Comparison of ENCODE assay signal across 8 mouse cellular contexts in the genomic region with DNA sequence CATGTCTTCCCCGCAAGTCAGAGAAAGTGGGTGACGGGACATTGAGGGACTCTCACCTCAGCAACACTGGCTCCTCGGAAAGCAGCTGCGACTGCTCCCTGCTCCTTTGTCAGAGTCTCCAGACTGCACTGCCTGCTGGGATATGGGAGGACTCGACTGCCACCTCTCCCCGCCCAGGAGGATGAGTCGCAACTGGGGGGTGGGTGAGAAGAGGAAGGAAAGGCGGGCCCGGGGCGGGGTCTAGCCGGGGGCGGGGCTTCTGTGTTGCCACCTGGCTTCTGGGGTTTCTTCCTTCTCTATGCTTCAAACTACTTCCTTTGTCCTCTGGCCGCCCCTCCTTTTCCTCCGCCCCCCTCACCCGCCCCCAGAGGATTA. TPM values are rescaled to one million over a fixed set of nuclear protein-coding genes. Genes with fewer than 3 reads are reported as not detected.
A peak's percentile ranks its signal among the peaks of the same experiment; 100 is the strongest.
DNase-seq lines count a peak whose midpoint lies in the region; ATAC-seq and TF ChIP-seq lines count a peak whose summit lies in the region.

A gene (minus strand): TSS at position 137 of the 375 bp plus-strand sequence.

- H3K4me1 ChIP-seq in forebrain, embryonic 12.5 days, result no peaks in the 10 kb centered on the region
- H3K4me1 ChIP-seq in heart, postnatal 0 days (ENCODE audit: control insufficient read depth, insufficient read depth), result no peaks in the 10 kb centered on the region
- peaks cover 11% of the 10 kb centered on the region for H3K4me1 ChIP-seq in liver, embryonic 16.5 days (ENCODE audit: control insufficient read depth, low read depth, low read length)
- H3K4me1 ChIP-seq in neural tube, embryonic 13.5 days (replicated peaks), result peaks cover 9% of the 10 kb centered on the region; the same call in 1 of the 2 replicates
- peaks cover 5% of the 10 kb centered on the region; the same call in 1 of the 2 replicates for H3K4me1 ChIP-seq in testis, adult 2 months (ENCODE audit: control insufficient read depth, insufficient read depth, low read length)

- 12% methylated on average over 7 of the region's 15 CpGs for WGBS in forebrain, embryonic 12.5 days
- 14% methylated on average over 14 of the region's 15 CpGs for WGBS in heart, postnatal 0 days
- WGBS in liver, embryonic 16.5 days (ENCODE audit: insufficient replicate concordance), result 20% methylated on average over 14 of the region's 15 CpGs
- WGBS in neural tube, embryonic 13.5 days, result 24% methylated on average over 13 of the region's 15 CpGs

- no peak for TF ChIP-seq EP300 in heart, postnatal 0 days (IDR thresholded peaks at IDR 0.05; ENCODE audit: low read depth)

- DNase-seq in CD8-positive naive resting alpha-beta T cell, adult 2 months (ENCODE audit: low read depth in 2 of 2, low spot score in 2 of 2), result peak; percentile 79 to 89
- peak; percentile 69 for DNase-seq in c-Kit-positive CD71-negative TER-119-negative erythroid progenitor cells, embryonic 14.5 days (ENCODE audit: low read depth)
- peak; percentile 84 for DNase-seq in heart, postnatal 0 days (ENCODE audit: low spot score)
- DNase-seq in kidney, postnatal 4 days, result peak; percentile 93 to 95

- peak within 1 kb of the TSS; percentile 58 for H3K4me2 ChIP-seq in forebrain, embryonic 12.5 days
- peak within 1 kb of the TSS; percentile 81 for H3K4me2 ChIP-seq in heart, postnatal 0 days (ENCODE audit: low read depth, low read length)
- H3K4me2 ChIP-seq in liver, embryonic 16.5 days (ENCODE audit: low read depth, low read length), result peak within 1 kb of the TSS; percentile 58
- H3K4me2 ChIP-seq in neural tube, embryonic 13.5 days, result peak within 1 kb of the TSS; percentile 58

- peak; percentile 97 for ATAC-seq in forebrain, embryonic 12.5 days (ENCODE audit: low FRiP score)
- ATAC-seq in heart, postnatal 0 days (ENCODE audit: insufficient read depth, low read depth), result peak; percentile 96
- ATAC-seq in liver, embryonic 16.5 days (ENCODE audit: low read depth), result peak; percentile 87
- ATAC-seq in neural tube, embryonic 13.5 days (ENCODE audit: low read depth), result peak; percentile 99

- peak within 1 kb of the TSS; percentile 69 for H3K9ac ChIP-seq in forebrain, embryonic 12.5 days
- peak within 1 kb of the TSS; percentile 78 for H3K9ac ChIP-seq in heart, postnatal 0 days (replicated peaks; ENCODE audit: low read depth, low read length)
- peak within 1 kb of the TSS; percentile 87 for H3K9ac ChIP-seq in liver, embryonic 16.5 days (ENCODE audit: low read depth, low read length)
- peak within 1 kb of the TSS; percentile 79 for H3K9ac ChIP-seq in neural tube, embryonic 13.5 days

- peak within 1 kb of the TSS; percentile 57 for H3K4me3 ChIP-seq in forebrain, embryonic 12.5 days (replicated peaks)
- H3K4me3 ChIP-seq in heart, postnatal 0 days (ENCODE audit: low read depth, low read length), result peak within 1 kb of the TSS; percentile 75
- H3K4me3 ChIP-seq in liver, embryonic 16.5 days (ENCODE audit: low read depth, low read length), result peak within 1 kb of the TSS; percentile 78
- H3K4me3 ChIP-seq in neural tube, embryonic 13.5 days, result peak within 1 kb of the TSS; percentile 61
- peak within 1 kb of the TSS; percentile 77 for H3K4me3 ChIP-seq in testis, adult 2 months (ENCODE audit: control insufficient read depth, low read depth, low read length)

- no peaks in the 10 kb centered on the region for H3K9me3 ChIP-seq in forebrain, embryonic 12.5 days
- H3K9me3 ChIP-seq in heart, postnatal 0 days (replicated peaks; ENCODE audit: control insufficient read depth, low read length), result no peaks in the 10 kb centered on the region
- H3K9me3 ChIP-seq in liver, embryonic 16.5 days (replicated peaks; ENCODE audit: control insufficient read depth, low read length), result no peaks in the 10 kb centered on the region
- no peaks in the 10 kb centered on the region for H3K9me3 ChIP-seq in neural tube, embryonic 13.5 days

- TF ChIP-seq CTCF in heart, postnatal 0 days (IDR thresholded peaks at IDR 0.05; ENCODE audit: low read depth), result 0 out of 2 replicates have a peak, but pooled peaks have one; percentile 4
- no peak for TF ChIP-seq CTCF in testis, adult 2 months (IDR thresholded peaks at IDR 0.05; ENCODE audit: control insufficient read depth, insufficient read depth, insufficient replicate concordance, low read depth, low read length)

- TF ChIP-seq POLR2A in testis, adult 2 months (IDR thresholded peaks at IDR 0.05; ENCODE audit: control insufficient read depth, low read depth, low read length), result peak; percentile 75; the same call in 1 of the 2 replicates

- H3K27me3 ChIP-seq in forebrain, embryonic 12.5 days, result no peaks in the 10 kb centered on the region
- H3K27me3 ChIP-seq in heart, postnatal 0 days (ENCODE audit: control insufficient read depth, insufficient read depth, low read length), result no peaks in the 10 kb centered on the region
- H3K27me3 ChIP-seq in liver, embryonic 16.5 days (ENCODE audit: control insufficient read depth, insufficient read depth, low read depth, low read length), result no peaks in the 10 kb centered on the region
- no peaks in the 10 kb centered on the region for H3K27me3 ChIP-seq in neural tube, embryonic 13.5 days
- H3K27me3 ChIP-seq in testis, adult 2 months (ENCODE audit: control insufficient read depth, insufficient read depth, low read length), result no peaks in the 10 kb centered on the region

- no peaks in the 10 kb centered on the region for H3K36me3 ChIP-seq in forebrain, embryonic 12.5 days (replicated peaks)
- no peaks in the 10 kb centered on the region for H3K36me3 ChIP-seq in heart, postnatal 0 days (replicated peaks; ENCODE audit: control insufficient read depth, insufficient read depth, low read length)
- H3K36me3 ChIP-seq in liver, embryonic 16.5 days (ENCODE audit: control insufficient read depth, insufficient read depth), result no peaks in the 10 kb centered on the region
- H3K36me3 ChIP-seq in neural tube, embryonic 13.5 days, result no peaks in the 10 kb centered on the region
- H3K36me3 ChIP-seq in testis, adult 2 months (ENCODE audit: control insufficient read depth, insufficient read depth, low read length), result no peaks in the 10 kb centered on the region

- H3K27ac ChIP-seq in forebrain, embryonic 12.5 days, result peak within 1 kb of the TSS; percentile 85
- H3K27ac ChIP-seq in heart, postnatal 0 days (ENCODE audit: low read depth), result peak within 1 kb of the TSS; percentile 92
- H3K27ac ChIP-seq in liver, embryonic 16.5 days (ENCODE audit: low read length), result peak within 1 kb of the TSS; percentile 90
- H3K27ac ChIP-seq in neural tube, embryonic 13.5 days (replicated peaks), result peak within 1 kb of the TSS; percentile 86
- peak within 1 kb of the TSS; percentile 63 for H3K27ac ChIP-seq in testis, adult 2 months (ENCODE audit: control insufficient read depth, insufficient read depth, low read depth, low read length)

RNA-seq across cellular contexts. Expression of the gene that starts here (rescaled TPM):
- 52.9 and 54.4 TPM in 2 replicates for polyA plus RNA-seq in forebrain, embryonic 12.5 days (2016; fragmentation: Nextera tagmentation; extraction: Ambion mirVana)
- 48.8 and 55.7 TPM in 2 replicates for total RNA-seq in heart, postnatal 0 days (2014; rRNA removed; ENCODE audit: low replicate concordance)
- 72.5 and 84.6 TPM in 2 replicates for polyA plus RNA-seq in heart, postnatal 0 days (2015; fragmentation: Nextera tagmentation; extraction: Ambion mirVana)
- 28.1 and 34.7 TPM in 2 replicates for polyA plus RNA-seq in liver, embryonic 16.5 days (2015; fragmentation: Nextera tagmentation; extraction: Ambion mirVana)
- 65.2 and 69.5 TPM in 2 replicates for polyA plus RNA-seq in neural tube, embryonic 13.5 days (2015; fragmentation: Nextera tagmentation; extraction: Ambion mirVana)
- 0.66 and 1.2 TPM in 2 replicates for polyA plus RNA-seq in testis, adult 2 months (2012; rRNA removed)

Comparison
In these comparisons a context has a peak if more than half of its experiments do, and no peak if none do; other contexts are left out.
1. Peak in every context shown above with its lines: DNase-seq, ATAC-seq, H3K4me3 ChIP-seq and H3K27ac ChIP-seq.
2. RNA of the gene that starts here (polyA plus RNA-seq): 72.5 to 84.6 TPM in heart, postnatal 0 days, 65.2 to 69.5 TPM in neural tube, embryonic 13.5 days, 52.9 to 54.4 TPM in forebrain, embryonic 12.5 days and 28.1 to 34.7 TPM in liver, embryonic 16.5 days; 0.66 to 1.2 TPM in testis, adult 2 months; every median in the first group is over 10 times any median in the second.